Mouse (Mus musculus) 3T3-L1 (cell line): ENCODE measurements around the gene Psmc5.

ENCODE experiments used
- DNase-seq: peaks from one replicate; pipeline ENCODE4 v3.0.0-alpha.2; 2015; ENCODE audit warnings: low read depth, low spot score

Psmc5 gene

DNA sequence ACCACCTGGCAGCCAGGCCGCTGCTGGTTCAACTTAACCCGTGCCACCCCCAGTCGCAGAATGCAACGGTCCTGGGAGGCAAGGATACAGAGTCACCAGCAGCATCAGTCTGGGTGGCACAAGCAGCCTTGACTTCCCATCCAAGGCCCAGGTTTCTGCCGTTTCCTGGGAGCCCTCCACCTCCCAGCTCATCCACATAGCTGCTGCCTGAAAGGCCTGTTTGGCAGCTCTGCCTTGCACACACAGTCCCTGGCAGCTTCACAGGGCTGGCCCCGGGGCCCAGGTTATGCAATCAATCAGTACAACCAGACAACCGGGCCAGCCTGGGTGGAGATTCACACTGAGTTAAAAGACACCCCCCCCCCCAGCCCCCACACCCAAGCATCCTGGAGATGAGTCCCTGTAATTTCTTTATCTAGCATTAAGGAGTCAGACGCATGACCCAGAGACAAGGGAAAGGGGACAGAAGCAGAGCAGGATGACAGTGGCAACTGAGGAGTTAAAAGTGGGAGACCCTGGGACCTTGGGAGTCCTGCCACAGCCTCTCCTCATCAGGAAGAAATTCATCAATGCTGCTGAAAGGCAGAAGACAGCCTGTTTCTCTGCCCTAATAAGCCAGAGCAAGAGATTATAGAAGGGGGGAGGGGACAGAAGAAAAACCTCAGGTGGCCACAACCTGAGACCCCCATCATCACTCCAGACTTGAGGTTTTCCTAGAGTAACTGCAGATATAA lies 12.5 kb downstream of the Psmc5 start:
- peak; percentile 77 for DNase-seq

DNA sequence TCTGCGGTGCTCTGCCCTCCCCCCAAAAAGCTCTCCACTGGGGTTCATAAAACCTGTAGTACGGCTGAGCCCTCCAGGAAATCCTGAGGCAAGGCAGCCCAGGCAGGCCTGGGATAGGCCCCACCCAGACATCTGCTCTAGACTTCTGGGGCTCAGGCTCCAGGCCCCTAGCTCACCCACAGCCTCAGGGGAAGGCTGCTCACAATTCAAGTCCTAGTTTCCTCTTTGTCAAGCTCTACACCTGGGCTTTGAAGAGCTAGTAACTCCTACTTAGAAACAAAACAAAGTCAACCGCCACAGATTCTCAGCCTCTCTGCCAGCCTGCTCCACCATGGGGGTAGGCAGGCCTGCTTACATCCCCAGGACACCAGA lies 13.1 kb downstream of the Psmc5 start:
- DNase-seq: peak; percentile 56

DNA sequence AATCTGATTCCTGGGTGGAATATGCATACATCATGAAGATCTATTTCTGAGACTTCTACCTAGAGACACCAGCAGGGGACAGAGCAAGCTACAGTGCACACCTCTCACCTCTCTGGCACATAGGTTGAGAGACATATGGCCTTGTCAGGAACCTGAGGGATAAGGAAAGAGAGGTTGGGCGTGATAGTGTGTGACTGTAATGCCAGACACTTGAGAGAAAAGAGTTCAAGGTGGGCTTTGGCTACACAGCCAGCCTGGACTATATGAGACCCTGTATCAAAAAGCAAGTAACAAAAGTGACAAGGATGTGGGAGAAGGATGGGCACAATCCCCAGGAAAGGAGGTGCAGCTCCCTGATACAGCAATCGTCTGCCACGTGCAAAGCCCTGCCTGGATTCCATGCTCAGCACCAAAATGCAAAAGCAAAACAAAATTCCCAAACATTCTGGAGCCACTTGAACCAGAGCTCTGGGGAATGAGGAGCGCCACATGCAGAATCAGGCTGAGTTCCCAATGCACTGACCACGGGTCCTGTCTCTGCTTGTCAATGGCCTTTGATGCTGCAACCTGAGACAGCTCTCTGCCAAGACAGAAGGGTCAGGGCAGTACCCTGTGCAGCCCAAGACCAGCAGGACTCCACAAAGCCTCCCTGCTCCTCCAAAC lies 15.3 kb downstream of the Psmc5 start:
- peak; percentile 19 for DNase-seq

DNA sequence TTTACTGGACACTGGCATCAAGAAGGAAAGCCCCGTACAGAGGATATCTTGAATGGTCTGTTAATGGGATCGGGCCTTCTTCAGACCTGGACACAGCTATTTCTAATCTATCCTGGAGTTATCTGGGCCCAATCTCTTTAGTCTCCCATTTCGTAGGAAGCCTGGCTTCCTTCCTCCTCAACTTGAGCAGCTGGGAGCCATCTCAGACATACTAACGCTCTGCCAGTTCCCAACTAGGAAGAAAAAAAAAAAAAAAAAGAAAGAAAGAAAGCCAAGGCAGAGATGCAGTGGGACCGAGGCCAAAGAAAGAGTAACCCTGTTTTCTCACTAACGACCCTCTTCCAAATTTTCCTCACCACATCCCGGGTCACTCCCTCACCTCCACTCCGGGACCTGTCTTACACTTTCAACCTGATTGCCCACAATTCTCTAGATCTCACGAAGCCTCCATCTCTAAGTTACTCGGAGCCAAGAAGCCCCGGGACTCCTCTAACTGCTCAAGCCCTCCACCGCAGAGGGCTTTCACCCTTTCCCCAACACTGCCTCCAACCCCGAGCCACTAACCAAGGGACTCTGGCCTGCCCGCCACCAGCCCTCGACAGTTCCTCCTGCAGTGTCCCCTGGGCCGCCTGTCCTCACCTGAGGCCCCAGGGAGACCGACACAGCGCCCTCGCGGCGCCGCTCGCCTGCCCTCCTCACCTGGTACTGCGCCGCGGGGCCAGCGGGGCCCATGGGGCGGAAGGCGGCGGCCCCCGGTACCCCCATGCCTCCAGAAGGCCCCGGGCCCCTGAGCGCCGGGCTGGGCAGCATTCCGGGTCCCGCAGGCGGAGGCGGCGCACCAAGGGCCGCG lies 16.1 kb downstream of the Psmc5 start:
- DNase-seq: peak; percentile 45

DNA sequence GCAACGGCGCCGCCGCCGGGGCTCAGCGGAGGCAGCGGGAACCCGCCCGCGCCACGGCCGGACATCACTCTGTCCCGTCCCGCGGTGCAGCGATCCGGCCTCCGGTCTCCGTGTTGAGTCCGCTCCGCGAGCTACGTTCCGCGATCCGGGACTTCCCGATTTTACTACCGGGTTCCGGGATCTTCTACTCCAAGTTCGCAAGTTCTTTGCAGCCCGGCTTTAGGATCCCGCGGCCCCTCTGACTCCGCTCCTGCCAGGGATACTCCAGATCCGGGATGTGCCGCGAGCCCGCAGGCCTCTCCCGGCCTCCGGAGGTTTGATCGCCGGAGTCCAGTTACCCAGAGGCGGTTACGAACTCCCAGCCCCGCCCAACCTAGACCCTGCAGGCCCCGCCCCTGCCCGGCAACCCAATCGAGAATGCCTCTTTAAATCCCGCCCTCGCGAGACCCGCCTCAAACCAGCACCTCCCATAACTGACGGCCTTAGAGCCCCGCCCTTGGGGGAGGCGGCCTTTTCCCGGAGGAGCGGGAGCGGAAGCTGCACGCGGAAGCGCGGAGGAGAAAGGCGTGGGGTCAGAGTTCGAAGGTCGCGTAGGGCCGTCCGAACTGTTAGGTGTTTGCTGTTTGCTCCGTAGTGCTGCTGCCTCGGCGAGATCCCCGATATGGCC lies 16.8 kb downstream of the Psmc5 start, which contains the start of gene Smarcd2:
Smarcd2 (minus strand) TSS at position 329 of the 667 bp plus-strand sequence.
- DNase-seq: peak; percentile 98

DNA sequence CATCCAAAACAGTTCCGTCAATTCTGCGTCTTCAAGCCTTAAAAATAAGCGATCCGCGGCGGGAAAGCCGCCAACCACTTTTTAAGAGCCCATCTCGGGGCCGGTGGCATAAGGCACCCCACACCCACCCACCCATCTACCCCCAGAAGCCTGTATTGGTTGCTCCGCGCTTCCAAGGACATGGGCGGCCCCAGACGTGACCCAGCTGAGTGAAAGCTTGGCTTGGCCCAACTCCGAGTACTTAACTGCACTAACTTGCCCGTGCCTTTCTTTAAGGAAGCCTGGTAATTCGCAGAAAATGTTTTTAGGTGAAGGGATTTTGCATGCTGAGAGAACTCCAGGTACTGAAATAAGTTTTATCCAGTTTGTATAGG lies 17.3 kb downstream of the Psmc5 start:
- no peak for DNase-seq

DNA sequence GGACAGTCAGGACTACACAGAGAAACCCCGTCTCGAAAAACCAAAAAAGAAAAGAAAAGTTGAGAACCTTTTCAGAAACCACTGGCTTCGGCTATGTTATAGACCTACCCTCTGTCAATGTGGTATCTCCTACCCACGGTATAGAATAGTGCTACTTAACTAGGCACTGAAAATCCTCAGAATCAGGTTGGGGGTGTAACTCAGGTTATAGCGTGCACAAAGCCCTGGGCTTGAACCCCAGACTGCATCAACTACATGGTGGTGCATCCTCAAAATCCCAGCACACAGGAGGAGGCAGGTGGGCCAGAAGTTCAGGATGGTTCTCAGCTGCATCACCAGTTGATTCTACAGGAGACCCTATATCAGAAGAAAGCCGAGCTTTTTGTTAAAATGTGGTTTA lies 17.9 kb downstream of the Psmc5 start:
- DNase-seq: no peak

DNA sequence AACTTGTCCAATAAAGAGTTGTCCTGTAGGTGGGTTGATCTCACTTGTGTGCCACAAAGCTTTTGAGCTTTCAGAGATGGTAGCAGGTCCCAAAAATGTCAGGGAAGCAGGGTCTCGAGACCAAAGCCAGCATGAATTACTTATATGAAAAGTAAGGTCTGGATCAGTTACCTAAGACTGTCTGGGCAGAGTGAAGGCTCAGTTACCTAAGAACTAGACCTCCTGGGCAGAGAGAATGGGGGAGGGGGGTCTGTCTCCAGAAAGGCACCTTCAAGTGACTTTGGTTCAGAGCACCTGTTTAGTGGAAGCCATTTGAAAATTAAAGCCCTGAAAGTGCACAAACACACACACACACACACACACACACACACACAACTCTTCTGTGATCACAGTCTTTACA lies 18.4 kb downstream of the Psmc5 start:
- DNase-seq: no peak

DNA sequence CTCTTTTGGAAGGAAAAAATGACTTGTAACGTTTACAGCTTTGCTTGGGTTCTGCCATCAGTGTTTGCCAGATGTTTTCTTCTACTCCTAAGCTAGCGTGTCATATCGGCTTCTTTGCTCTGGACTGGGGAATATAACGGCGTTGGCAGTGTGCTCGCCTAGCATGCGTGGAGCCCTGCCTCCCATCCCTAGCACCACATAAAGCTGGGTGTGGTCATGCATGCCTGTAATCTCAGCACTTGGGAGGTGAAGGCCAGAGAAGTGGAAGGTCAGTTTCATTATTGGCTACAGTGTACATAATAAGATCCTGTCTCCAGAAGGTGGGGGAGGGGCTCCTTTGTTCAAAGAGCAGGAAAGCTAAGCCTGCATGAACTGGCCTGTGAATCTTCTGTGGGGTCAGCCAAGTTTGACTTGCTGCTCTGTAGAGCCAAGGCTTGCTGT lies 19.0 kb downstream of the Psmc5 start:
- peak; percentile 26 for DNase-seq

DNA sequence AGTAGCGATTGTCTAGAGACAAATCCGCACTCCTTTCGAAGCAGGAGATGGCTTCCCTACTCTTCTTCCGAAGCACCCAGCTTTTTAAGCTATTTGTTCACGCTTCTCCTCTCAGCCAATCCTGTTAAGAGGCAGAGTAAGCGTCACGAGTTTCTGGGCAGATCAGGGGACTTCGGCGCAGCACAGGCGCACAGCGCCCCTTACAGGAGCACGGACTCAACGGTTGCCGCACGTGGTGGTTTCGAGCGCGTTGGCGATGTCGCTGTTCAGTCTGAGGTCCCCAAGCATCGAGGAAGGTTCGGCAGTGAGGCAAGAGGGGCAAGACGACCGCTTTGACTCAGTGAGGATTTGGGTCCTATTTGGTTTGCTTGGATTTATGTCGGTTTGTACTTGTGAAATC lies 20.5 kb downstream of the Psmc5 start, which contains the start of gene Tcam1:
Tcam1 (plus strand) TSS at position 219 of the 400 bp plus-strand sequence.
- no peak for DNase-seq

DNA sequence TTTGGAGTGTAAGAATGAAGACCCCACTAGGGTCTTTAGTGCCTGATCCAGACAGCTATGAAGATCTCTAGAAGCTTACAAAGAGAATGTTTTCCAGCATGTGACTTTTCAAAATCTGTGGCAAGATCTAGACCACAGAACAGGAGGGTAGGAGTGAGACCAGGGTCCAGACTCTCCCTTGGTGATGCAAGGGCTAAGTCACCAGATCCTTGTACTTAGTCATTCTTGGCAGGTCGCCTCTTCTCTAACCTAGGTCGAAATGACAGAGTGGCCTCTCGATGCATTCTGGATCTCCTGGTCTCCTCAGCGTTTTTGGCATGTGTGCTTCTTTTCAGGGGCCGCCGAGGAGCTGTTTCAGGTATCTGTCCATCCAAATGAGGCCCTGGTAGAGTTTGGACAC lies 26.5 kb downstream of the Psmc5 start:
- peak; percentile 35 for DNase-seq

DNA sequence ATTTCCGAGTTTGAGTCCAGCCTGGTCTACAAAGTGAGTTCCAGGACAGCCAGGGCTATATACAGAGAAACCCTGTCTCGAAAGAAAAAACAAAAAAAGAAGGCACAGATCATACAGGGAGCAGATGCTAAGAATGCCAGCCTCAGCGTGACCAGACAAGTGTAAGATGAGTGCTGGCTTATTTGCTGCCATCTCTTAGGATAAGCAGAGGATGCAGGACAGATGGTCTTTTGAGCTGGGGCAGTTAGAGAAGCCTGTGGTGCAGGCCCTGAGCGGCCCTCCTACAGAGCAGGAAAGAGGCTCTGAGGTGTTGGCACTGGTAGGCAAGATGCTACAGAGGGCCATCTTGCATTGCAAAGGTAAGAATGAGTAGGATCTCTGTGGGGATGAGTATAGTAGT lies 27.4 kb downstream of the Psmc5 start:
- DNase-seq: no peak

DNA sequence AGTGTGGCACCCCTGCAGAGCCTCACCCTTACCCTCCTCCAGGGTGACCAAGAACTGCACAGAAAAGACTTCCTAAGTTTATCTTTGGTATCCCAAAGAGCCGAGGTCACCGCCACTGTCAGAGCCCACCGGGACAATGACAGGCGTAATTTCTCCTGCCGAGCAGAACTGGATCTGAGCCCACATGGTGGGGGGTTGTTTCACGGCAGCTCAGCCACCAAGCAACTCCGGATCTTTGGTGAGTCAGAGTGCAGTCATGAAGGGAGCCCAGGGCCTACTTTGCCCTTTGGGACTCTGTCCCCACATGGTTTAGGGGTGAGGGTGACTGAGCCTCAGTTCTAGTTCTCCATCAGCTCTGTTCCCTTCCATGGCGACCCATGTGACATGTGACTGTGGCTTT lies 28.2 kb downstream of the Psmc5 start:
- no peak for DNase-seq

DNA sequence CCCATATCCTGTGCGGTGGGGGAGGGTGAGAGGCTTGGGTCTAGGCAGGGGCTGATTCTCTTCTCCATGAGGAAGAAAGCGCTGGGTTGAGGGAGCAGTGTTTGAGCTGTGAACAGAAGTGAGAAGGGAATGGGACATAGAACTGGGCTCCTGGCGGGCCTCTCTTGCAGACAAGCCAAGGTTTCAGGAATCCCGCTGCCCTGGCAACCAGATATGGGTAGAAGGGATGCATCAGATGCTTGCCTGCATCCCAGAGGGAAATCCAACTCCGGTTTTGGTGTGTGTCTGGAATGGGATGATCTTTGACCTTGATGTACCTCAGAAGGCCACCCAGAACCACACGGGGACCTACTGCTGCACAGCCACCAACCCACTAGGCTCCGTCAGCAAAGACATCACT lies 30.3 kb downstream of the Psmc5 start:
- DNase-seq: no peak

DNA sequence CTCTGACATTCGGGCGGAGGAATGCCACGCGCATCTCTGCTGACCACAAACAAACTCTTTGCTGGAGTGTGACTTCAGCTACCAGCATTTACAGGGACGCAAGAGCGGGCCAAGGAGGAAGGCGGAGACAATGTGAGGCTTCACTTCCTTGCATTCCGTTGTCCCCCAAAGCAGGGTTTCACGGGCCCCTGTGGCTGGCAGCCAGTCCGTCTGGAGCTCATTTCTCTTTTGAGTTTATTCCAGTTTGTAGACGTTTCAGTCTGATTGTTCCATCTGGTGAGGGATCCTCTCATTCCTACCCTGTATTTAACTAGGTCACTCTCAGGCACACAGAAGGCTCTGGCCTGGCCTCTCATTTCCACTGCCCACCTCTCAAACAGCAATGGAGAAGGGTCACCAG lies 31.0 kb downstream of the Psmc5 start:
- DNase-seq: peak; percentile 39

DNA sequence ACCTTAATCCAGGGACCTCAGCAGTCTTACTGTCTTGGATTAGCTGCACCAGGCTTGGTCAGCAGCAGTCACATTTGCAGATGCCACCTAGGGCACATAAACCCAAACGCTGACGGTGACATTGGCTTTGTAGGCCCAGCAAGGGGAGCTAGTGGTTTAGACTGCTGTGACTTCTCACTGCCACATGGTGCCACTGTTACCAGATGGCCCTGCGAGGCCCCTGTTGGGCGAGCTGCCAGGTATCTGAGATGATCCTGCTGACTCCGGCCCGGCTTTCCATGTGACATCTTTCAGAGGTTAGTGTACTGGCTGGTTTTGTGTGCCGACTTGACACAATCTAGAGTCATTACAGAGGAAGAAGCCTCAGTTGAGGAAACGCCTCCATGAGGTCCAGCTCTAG lies 33.4 kb downstream of the Psmc5 start:
- no peak for DNase-seq

DNA sequence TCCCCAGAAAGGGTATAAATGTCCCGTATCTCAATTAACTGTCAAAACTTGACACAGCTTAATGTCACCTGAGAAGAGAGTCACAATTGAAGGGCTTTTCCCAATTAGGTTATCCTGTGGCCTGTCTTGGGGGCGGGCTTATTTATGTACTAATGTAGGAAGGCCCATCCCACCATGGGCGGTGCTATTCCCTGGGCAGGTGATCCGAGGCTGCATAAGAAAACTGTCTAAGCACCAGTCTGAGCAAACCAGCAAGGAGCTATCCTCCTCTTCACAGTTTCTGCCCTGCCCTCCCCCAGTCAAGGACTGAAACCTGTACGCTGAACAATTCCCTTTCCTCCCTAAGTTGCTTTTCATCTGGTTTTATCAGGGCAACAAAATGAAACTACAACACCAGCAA lies 34.4 kb downstream of the Psmc5 start:
- no peak for DNase-seq

DNA sequence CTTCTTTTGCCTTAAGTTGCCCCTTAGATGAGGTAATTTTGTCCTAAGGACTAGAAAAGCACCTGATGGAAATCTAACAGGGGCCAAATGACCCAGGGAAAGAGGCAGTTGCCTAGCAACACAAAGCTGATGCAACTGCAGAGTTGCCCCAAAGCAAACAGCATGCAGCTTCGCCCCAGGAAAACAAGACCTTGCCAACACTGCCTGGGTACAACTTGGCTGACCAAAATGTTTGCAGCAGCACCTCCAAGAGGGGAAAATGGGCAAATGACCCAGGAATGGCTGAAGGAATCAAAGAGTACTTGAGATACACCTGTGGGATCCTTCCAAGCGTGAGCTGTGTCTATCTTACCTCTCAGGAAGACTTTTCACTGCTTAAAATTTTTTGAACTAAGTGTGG lies 35.9 kb downstream of the Psmc5 start:
- no peak for DNase-seq

DNA sequence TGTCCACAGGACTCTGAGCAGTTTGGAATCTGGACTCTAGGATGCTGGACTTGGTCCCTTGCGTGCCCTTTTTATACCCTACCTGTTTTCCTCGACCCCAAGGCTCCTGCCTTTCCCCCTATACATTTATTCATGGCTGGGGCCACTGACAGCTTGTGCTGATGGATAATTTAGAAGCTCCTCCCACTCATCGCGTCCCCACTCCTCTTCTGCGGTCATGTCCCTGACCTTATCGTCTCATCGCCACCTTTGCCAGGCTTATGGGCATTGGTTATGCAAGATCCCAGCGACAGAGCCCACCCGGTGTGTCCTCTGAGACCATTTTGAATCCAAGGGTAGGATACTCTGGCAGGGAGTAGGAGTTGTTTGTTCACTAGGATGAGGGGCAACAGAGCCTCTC lies 45.8 kb downstream of the Psmc5 start, which contains the start of gene Gh:
Gh (minus strand) TSS at position 101 of the 400 bp plus-strand sequence.
- DNase-seq: no peak

DNA sequence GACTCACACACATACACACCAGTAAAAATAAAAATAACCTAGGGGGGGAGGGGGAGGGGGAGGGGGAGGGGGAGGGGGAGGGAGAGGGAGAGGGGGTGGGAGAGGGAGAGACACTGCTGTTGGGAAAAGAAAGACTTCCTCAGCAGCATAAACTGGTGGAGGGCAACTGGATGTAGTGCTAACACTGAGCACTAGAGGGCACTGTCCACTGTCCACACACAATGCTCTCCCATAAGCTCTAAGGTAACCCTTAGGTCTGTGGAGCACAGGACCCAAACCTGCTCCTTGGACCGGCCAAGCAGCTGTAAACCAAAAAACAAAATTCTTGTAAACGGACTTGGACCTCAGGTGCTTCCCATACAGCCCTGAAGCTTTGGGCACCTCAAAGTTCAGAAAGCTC lies 46.7 kb downstream of the Psmc5 start:
- peak; percentile 85 for DNase-seq

DNA sequence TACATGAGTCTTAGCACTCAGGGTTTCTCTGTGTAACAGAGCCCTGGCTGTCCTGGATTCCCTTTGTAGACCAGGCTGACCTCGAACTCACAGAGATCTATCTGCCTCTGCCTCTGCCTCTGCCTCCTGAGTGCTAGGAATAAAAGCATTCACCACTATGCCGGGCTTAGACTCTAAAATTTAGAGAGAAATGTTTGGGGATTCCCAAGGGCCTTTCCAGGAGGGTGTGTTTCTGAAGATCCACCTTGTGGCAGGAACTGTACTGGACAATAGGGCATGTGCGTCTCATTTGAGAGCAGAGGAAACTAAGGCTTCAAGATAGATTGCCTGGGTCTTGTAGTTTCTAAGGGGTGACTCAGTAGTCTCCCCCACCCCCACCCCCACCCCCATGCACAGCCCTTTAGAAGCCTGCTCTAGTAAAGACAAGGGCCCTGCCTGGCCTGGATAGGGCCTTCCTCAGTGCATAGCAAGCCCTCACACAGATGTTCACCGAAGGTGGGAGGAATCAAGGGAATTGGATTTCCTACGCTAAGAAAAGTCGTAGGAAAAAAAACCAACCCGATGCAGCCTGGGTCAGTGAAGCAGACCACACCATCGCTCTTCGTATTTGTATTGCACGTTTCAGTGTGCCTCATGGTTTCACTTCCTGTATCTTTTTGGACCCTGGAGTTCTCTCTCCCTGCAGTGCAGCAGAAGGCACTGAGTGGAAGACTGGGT lies 49.6 kb downstream of the Psmc5 start:
- no peak for DNase-seq
